Mouse (Mus musculus): Measurements from ENCODE around the gene Tex37. TPM values are rescaled to one million over a fixed set of nuclear protein-coding genes. Genes with fewer than 3 reads are reported as not detected.
A peak's percentile ranks its signal among the peaks of the same experiment; 100 is the strongest.

Gene Tex37
- polyA plus RNA-seq, 1 experiment from 2014 or later: not detected

DNA sequence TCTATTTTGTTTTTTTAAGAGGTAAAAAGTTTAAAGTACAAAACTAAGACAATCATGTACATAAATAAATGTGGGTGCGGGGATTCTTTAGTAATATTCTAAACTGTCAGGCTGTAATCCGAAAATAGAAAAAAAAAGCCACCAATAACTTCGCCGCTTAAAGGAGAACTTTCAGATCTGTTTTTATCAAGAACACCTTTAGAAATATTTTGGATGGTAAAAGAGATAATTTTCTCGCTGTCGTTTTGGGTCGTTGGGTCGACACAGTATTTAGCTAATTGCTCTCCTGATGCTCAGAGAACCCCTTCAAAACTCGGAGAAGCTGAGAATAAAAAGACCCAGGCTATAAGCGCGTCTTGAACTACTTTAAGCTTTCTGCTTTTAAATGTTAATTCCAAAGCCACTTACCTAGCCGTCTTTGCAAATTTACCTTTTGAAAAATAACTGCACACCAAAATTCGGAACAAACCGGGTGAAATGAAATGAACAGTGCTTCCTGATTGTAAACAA is 36.6 kb upstream of the Tex37 start:
- no peak overlapping the region for H3K4me2 ChIP-seq (replicated peaks; ENCODE audit: low read depth, low read length)
- H3K4me3 ChIP-seq (ENCODE audit: low read length): no peak overlapping the region
- H3K9me3 ChIP-seq (ENCODE audit: low read length): no peaks in the 10 kb centered on the region
- WGBS: 5% methylated on average over 14 of the region's 14 CpGs
- H3K27me3 ChIP-seq (ENCODE audit: insufficient read depth, low read length): peaks cover 73% of the 10 kb centered on the region
- no peaks in the 10 kb centered on the region for H3K36me3 ChIP-seq (ENCODE audit: insufficient read depth, low read length)
- H3K4me1 ChIP-seq (ENCODE audit: insufficient read depth, low read length): peaks cover 15% of the 10 kb centered on the region; the same call in 1 of the 2 replicates
- no peak overlapping the region for H3K27ac ChIP-seq (ENCODE audit: low read length)
- ATAC-seq (ENCODE audit: low FRiP score, low TSS enrichment): no peak
- no peak overlapping the region for H3K9ac ChIP-seq (replicated peaks; ENCODE audit: low read length)

DNA sequence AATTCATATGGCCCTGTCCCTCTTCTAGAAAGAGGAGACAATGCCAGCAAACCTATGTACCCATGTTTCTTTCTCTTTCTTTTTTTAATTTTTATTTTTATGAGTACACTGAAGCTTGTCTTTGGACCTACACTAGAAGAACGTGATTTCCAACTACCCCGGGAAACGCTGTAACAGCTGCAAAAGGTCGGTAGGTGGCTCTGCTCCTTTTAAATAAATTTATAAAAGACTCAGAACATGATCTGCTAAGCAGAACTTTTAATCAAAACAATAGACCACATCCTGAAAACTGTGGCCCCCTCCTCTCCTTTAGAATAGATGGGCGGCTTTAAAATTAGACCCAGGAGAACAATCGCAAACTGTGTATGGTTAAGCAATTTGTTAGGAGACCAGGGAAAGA is 35.3 kb upstream of the Tex37 start:
- ATAC-seq (ENCODE audit: low FRiP score, low TSS enrichment): no peak
- Histone ChIP-seq H3K4me2 (replicated peaks; ENCODE audit: low read depth, low read length) (no peak overlapping the region), H3K27ac (ENCODE audit: low read length) (no peak overlapping the region), H3K36me3 (ENCODE audit: insufficient read depth, low read length) (no peaks in the 10 kb centered on the region), H3K9ac (replicated peaks; ENCODE audit: low read length) (no peak overlapping the region), H3K27me3 (ENCODE audit: insufficient read depth, low read length) (peaks cover 62% of the 10 kb centered on the region), H3K4me1 (ENCODE audit: insufficient read depth, low read length) (peaks cover 15% of the 10 kb centered on the region; the same call in 1 of the 2 replicates), H3K4me3 (ENCODE audit: low read length) (no peak overlapping the region), H3K9me3 (ENCODE audit: low read length) (no peaks in the 10 kb centered on the region)
- 9% methylated on average over 6 of the region's 6 CpGs for WGBS

DNA sequence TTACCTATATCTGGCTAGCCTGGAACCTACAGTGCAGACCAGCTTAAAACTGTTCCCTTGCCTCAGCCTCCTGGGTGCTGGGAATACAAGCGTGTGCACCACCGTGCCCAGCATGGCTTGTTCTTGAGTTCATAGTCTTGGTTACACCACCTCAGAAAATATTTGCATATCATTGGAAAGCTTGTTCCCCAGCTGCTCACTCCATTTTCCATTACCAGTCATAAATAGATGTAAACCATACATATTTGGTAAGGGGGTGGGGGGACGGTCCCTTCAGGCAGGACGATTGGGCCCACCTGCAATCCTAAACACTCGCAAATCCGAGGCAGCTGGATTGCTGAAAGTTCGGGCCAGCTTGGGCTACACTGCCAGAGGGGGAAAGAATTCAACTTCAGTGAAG is 34.5 kb upstream of the Tex37 start:
- H3K9me3 ChIP-seq (ENCODE audit: low read length): no peaks in the 10 kb centered on the region
- H3K4me2 ChIP-seq (replicated peaks; ENCODE audit: low read depth, low read length): no peak overlapping the region
- no peak for ATAC-seq (ENCODE audit: low FRiP score, low TSS enrichment)
- 73% methylated on average over 7 of the region's 7 CpGs for WGBS
- no peak overlapping the region for H3K27ac ChIP-seq (ENCODE audit: low read length)
- no peaks in the 10 kb centered on the region for H3K36me3 ChIP-seq (ENCODE audit: insufficient read depth, low read length)
- peaks cover 15% of the 10 kb centered on the region; the same call in 1 of the 2 replicates for H3K4me1 ChIP-seq (ENCODE audit: insufficient read depth, low read length)
- no peak overlapping the region for H3K4me3 ChIP-seq (ENCODE audit: low read length)
- H3K9ac ChIP-seq (replicated peaks; ENCODE audit: low read length): no peak overlapping the region
- peaks cover 57% of the 10 kb centered on the region for H3K27me3 ChIP-seq (ENCODE audit: insufficient read depth, low read length)

DNA sequence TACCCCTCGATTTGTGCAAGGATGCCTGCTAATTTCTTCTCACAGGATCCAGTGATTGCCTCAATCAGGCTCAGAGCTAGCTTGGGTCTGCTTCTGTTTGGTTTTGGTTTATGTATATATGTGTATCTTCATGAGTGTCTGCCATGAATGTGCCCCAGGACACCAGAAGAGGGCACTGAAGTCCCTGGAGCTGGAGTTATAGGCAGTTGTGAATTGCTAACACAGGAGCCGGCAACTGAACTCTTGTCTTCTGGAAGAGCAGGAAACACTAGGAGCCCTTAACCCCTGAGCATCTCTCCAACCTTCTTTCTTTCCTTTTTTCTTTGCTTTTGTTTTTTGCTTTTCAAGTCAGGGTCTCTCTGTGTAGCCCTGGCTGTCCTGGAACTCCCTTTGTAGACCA is 13.1 kb upstream of the Tex37 start:
- WGBS: 83% methylated on average over 2 of the region's 2 CpGs
- no peak for ATAC-seq (ENCODE audit: low FRiP score, low TSS enrichment)
- Histone ChIP-seq H3K4me2 (replicated peaks; ENCODE audit: low read depth, low read length) (no peak overlapping the region), H3K9ac (replicated peaks; ENCODE audit: low read length) (no peak overlapping the region), H3K36me3 (ENCODE audit: insufficient read depth, low read length) (no peaks in the 10 kb centered on the region), H3K27ac (ENCODE audit: low read length) (no peak overlapping the region), H3K4me1 (ENCODE audit: insufficient read depth, low read length) (no peaks in the 10 kb centered on the region), H3K4me3 (ENCODE audit: low read length) (no peak overlapping the region), H3K9me3 (ENCODE audit: low read length) (no peaks in the 10 kb centered on the region), H3K27me3 (ENCODE audit: insufficient read depth, low read length) (no peaks in the 10 kb centered on the region)

DNA sequence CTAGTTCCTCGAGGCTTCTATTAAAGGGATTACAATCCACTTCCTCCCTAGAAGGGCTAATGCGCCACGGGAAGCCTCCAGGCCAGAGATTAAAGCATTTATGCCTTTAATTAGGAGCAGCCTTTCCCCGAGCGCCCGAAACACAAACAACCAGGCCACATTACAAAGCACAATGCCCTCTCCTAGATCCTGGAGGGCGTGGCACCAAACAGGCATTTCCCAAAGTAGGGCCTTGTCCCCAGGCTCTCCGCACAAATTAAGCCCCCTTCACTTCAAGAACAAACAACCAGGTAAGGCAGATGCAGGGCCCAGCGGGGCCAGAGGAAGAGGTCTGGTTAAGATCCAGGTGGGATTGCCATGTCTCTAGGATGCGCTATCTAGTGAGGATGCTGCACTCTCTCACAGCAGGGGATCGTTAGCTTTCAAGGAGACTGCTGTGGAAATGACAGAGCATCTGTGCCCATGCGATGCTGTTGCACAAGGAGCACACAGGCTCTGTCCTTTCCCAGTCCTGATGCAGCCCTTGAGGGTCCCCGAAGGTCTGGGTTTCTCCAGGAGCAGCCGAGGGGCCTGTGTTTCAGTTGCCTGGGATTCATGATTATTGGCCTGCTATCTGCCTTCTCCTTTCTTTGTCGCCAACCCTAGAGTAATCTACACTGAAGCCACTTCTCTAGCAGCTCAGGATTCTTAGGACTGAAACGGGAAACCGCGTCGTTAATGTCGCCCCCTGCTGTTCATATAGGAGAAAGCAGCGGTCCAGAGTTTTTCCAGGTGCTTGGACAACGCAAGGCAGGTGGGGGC is 2.7 kb upstream of the Tex37 start:
- no peak overlapping the region for H3K27ac ChIP-seq (ENCODE audit: low read length)
- 0 out of 2 replicates have a peak, but pooled peaks have one; percentile 42 for ATAC-seq (ENCODE audit: low FRiP score, low TSS enrichment)
- H3K36me3 ChIP-seq (ENCODE audit: insufficient read depth, low read length): no peaks in the 10 kb centered on the region
- 0 out of 2 replicates have a peak overlapping the region, but pooled peaks have one; percentile 37 for H3K9ac ChIP-seq (replicated peaks; ENCODE audit: low read length)
- peak overlapping the region; percentile 48 for H3K4me2 ChIP-seq (replicated peaks; ENCODE audit: low read depth, low read length)
- H3K27me3 ChIP-seq (ENCODE audit: insufficient read depth, low read length): no peaks in the 10 kb centered on the region
- WGBS: 4% methylated on average over 22 of the region's 22 CpGs
- H3K4me3 ChIP-seq (ENCODE audit: low read length): peak overlapping the region; percentile 23; the same call in 1 of the 2 replicates
- H3K9me3 ChIP-seq (ENCODE audit: low read length): no peaks in the 10 kb centered on the region
- H3K4me1 ChIP-seq (ENCODE audit: insufficient read depth, low read length): peaks cover 5% of the 10 kb centered on the region; the same call in 1 of the 2 replicates

DNA sequence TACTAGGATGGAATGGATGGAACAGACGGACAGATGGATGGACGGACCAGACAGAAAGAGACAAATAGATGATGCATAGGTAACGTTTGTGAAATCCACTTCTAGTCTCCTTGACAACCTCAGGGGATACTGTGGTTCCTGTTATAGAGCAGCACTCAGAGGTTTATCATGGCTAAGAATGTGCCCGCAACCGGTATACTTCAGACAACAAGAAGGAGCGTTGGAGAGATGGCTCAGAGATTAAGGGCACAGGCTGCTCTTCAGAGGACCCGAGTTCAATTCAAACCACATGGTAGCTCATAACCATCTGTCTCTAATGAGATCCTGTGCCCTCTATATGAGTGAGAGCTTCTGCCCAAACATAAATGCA is 6.3 kb downstream of the Tex37 start:
- Histone ChIP-seq H3K36me3 (ENCODE audit: insufficient read depth, low read length) (no peaks in the 10 kb centered on the region), H3K4me1 (ENCODE audit: insufficient read depth, low read length) (peaks cover 8% of the 10 kb centered on the region; the same call in 1 of the 2 replicates), H3K4me2 (replicated peaks; ENCODE audit: low read depth, low read length) (no peak overlapping the region; the same call in 1 of the 2 replicates), H3K9ac (replicated peaks; ENCODE audit: low read length) (no peak overlapping the region), H3K9me3 (ENCODE audit: low read length) (no peaks in the 10 kb centered on the region), H3K4me3 (ENCODE audit: low read length) (no peak overlapping the region), H3K27ac (ENCODE audit: low read length) (no peak overlapping the region), H3K27me3 (ENCODE audit: insufficient read depth, low read length) (peaks cover 11% of the 10 kb centered on the region; the same call in 1 of the 2 replicates)
- 80% methylated on average over 7 of the region's 7 CpGs for WGBS
- ATAC-seq (ENCODE audit: low FRiP score, low TSS enrichment): no peak

DNA sequence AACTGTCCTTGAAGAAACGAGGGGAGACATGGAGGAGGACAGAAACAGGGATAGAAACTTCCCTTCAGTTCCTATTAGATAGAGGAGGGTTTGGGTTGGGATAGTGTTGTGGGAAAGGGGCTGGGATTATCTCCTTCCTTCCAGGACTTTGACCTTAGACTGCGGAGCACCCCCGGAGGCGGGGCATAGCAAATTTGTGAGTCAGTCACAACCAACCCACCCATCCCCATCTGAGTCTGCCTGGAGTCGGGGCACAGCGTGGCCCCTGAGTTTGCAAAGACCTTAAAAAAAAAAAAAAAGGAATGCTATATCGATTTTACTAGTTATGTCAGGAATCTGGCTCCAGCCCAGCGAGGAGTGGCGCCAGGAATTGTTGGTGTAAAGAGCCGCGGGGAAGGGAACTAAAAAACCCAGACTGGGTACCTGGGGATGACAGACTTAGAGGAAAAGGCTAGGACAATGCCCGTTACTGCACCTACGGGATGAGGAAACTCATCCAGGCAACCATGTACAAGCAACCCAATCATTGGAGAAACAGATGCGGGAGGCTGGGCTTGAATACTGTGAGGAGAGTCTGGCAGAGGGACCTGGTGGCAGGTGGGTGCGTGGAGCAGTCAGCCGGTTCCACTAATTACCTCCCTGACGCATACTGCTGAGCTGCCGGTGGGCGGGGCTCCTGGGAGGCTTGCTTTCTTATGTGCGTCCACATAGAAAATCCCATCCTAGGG is 6.9 kb downstream of the Tex37 start:
- Histone ChIP-seq H3K4me1 (ENCODE audit: insufficient read depth, low read length) (peaks cover 8% of the 10 kb centered on the region; the same call in 1 of the 2 replicates), H3K27ac (ENCODE audit: low read length) (no peak overlapping the region), H3K4me3 (ENCODE audit: low read length) (peak overlapping the region; percentile 20; the same call in 1 of the 2 replicates), H3K36me3 (ENCODE audit: insufficient read depth, low read length) (no peaks in the 10 kb centered on the region), H3K9me3 (ENCODE audit: low read length) (no peaks in the 10 kb centered on the region), H3K4me2 (replicated peaks; ENCODE audit: low read depth, low read length) (peak overlapping the region; percentile 46), H3K27me3 (ENCODE audit: insufficient read depth, low read length) (peaks cover 11% of the 10 kb centered on the region; the same call in 1 of the 2 replicates), H3K9ac (replicated peaks; ENCODE audit: low read length) (no peak overlapping the region)
- ATAC-seq (ENCODE audit: low FRiP score, low TSS enrichment): peak; percentile 67
- WGBS: 7% methylated on average over 20 of the region's 20 CpGs

DNA sequence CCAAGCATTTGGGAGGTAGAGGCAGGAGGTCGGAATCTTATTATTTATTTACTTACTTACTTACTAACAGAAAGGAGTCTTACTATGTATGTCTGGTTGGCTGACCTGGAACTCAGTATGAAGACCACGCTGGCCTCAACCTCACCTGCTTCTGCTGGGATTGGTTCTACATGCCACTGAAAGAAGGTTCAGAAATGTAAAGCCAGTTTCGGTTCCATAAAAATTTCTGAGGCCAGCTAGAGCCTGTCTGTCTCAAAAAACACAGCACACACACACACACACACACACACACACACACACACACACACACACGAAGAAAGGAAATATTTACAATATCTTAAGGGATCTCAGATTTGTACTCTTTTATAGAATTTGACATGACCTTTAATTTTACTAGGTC is 8.4 kb downstream of the Tex37 start:
- Histone ChIP-seq H3K9me3 (ENCODE audit: low read length) (no peaks in the 10 kb centered on the region), H3K4me3 (ENCODE audit: low read length) (no peak overlapping the region), H3K36me3 (ENCODE audit: insufficient read depth, low read length) (peaks cover 10% of the 10 kb centered on the region), H3K27me3 (ENCODE audit: insufficient read depth, low read length) (peaks cover 11% of the 10 kb centered on the region; the same call in 1 of the 2 replicates), H3K27ac (ENCODE audit: low read length) (no peak overlapping the region), H3K4me2 (replicated peaks; ENCODE audit: low read depth, low read length) (no peak overlapping the region), H3K9ac (replicated peaks; ENCODE audit: low read length) (no peak overlapping the region), H3K4me1 (ENCODE audit: insufficient read depth, low read length) (peaks cover 8% of the 10 kb centered on the region; the same call in 1 of the 2 replicates)
- WGBS: 66% methylated on average over 4 of the region's 4 CpGs
- ATAC-seq (ENCODE audit: low FRiP score, low TSS enrichment): no peak

DNA sequence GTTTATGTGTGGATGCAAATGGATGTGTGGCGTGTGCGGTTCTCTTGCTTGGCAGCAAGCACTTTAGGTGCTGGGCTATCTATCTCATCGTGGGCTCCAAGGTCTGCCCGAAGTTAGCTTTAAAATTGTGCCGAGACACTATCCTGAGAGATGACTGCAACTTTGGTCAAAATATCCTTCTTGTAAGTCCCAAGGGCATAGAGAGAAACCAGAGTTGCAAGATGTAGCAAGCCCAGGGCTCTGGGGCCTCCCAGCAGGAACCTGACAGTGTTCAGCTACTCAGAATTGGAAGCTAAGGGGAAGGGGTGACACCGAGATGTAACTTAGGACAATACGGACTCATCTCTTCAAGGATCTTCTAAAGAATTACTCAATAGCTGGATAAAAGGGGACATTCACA is 9.2 kb downstream of the Tex37 start:
- WGBS: 90% methylated on average over 7 of the region's 7 CpGs
- Histone ChIP-seq H3K4me1 (ENCODE audit: insufficient read depth, low read length) (peaks cover 8% of the 10 kb centered on the region; the same call in 1 of the 2 replicates), H3K27ac (ENCODE audit: low read length) (no peak overlapping the region), H3K4me2 (replicated peaks; ENCODE audit: low read depth, low read length) (no peak overlapping the region), H3K9ac (replicated peaks; ENCODE audit: low read length) (no peak overlapping the region), H3K36me3 (ENCODE audit: insufficient read depth, low read length) (peaks cover 13% of the 10 kb centered on the region), H3K9me3 (ENCODE audit: low read length) (no peaks in the 10 kb centered on the region), H3K4me3 (ENCODE audit: low read length) (no peak overlapping the region), H3K27me3 (ENCODE audit: insufficient read depth, low read length) (peaks cover 11% of the 10 kb centered on the region; the same call in 1 of the 2 replicates)
- no peak for ATAC-seq (ENCODE audit: low FRiP score, low TSS enrichment)

Measured in kidney, embryonic 16.5 days (tissue).